17 mouse cellular contexts compared by ENCODE assay signal in the genomic region with DNA sequence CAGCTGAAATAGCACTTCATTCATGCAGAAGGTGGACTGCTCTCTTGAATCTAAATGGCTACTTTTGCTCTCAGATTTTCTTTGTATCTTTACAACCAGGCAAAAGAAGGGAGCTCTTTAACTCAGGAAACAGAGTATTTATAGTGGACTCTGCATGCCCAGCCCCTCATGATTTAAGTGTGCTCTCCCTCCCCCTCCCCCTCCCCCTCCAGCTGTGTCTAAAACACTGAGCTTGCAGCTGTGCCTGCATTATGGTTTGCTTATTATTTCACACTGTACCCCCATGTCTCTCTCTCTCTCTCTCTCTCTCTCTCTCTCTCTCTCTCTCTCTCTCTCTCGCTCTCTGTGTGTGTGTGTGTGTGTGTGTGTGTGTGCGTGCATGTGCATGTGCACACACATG.
DNase-seq lines count a peak whose midpoint lies in the region; ATAC-seq and TF ChIP-seq lines count a peak whose summit lies in the region.
"Had no signal": no experiment of that assay in that cellular context is flagged by ENCODE, and none has a peak within 500 bp of the region (broad histone marks: within the 10 kb centered on the region; RNA-seq: fewer than 3 reads in every experiment).

No protein-coding gene starts in this region.

- H3K4me1 ChIP-seq in embryonic facial prominence, embryonic 11.5 days (ENCODE audit: control insufficient read depth, insufficient read depth, low read length): no peaks in the 10 kb centered on the region
- H3K4me1 ChIP-seq in embryonic facial prominence, embryonic 10.5 days: peaks cover 8% of the 10 kb centered on the region; the same call in 1 of the 2 replicates
- H3K4me1 ChIP-seq in kidney, embryonic 16.5 days (ENCODE audit: insufficient read depth, low read length): no peaks in the 10 kb centered on the region

- H3K36me3 ChIP-seq in embryonic facial prominence, embryonic 11.5 days (replicated peaks; ENCODE audit: control insufficient read depth, insufficient read depth, low read depth, low read length): no peaks in the 10 kb centered on the region
- no peaks in the 10 kb centered on the region for H3K36me3 ChIP-seq in embryonic facial prominence, embryonic 10.5 days (replicated peaks)
- no peaks in the 10 kb centered on the region for H3K36me3 ChIP-seq in kidney, embryonic 16.5 days (ENCODE audit: insufficient read depth, low read length)
- H3K36me3 ChIP-seq: heart, embryonic 13.5 days had no signal

- TF ChIP-seq POLR2A in brain, embryonic 14.5 days (IDR thresholded peaks at IDR 0.05; ENCODE audit: borderline replicate concordance, extremely low read depth, insufficient read depth, insufficient read length, poor library complexity, severe bottlenecking): no peak

- 78% methylated on average over 2 of the region's 2 CpGs for WGBS in embryonic facial prominence, embryonic 11.5 days
- WGBS in embryonic facial prominence, embryonic 10.5 days: 85% methylated on average over 2 of the region's 2 CpGs
- no CpG with 5 or more reads among the region's 2 CpGs for WGBS in kidney, embryonic 16.5 days

- no peaks in the 10 kb centered on the region for H3K9me3 ChIP-seq in embryonic facial prominence, embryonic 11.5 days (replicated peaks; ENCODE audit: control insufficient read depth, low read length)
- H3K9me3 ChIP-seq in embryonic facial prominence, embryonic 10.5 days: no peaks in the 10 kb centered on the region
- H3K9me3 ChIP-seq in kidney, embryonic 16.5 days (ENCODE audit: low read length): no peaks in the 10 kb centered on the region
- H3K9me3 ChIP-seq: heart, embryonic 13.5 days had no signal

- TF ChIP-seq CTCF in brain, embryonic 14.5 days (IDR thresholded peaks at IDR 0.05; ENCODE audit: borderline replicate concordance, extremely low read depth, insufficient read depth, insufficient read length): no peak
- TF ChIP-seq CTCF in gastrocnemius, adult 2 months (IDR thresholded peaks at IDR 0.05): no peak

- DNase-seq in embryonic facial prominence, embryonic 11.5 days (ENCODE audit: low spot score): peak; percentile 6
- no peak for DNase-seq in embryonic facial prominence, embryonic 10.5 days (ENCODE audit: low spot score)
- no peak for DNase-seq in kidney, postnatal 25 days
- DNase-seq in brain, embryonic 14.5 days (ENCODE audit: low read depth): peak; percentile 47
- DNase-seq in mesoderm, embryonic 11.5 days (ENCODE audit: low read depth, low spot score): peak; percentile 18
- no peak for DNase-seq in gastrocnemius, adult 2 months
- DNase-seq in right cerebral cortex, postnatal 36 days (ENCODE audit: low spot score in 2 of 2): no peak
- DNase-seq: adrenal gland, postnatal 10 days; cerebellum, adult 8-10 months; heart, postnatal 4 days; kidney, adult 18-20 months; left cerebral cortex, postnatal 4 days; lung, adult 2 months; right cerebral cortex, postnatal 4 days had no signal

- no peak overlapping the region for H3K4me2 ChIP-seq in embryonic facial prominence, embryonic 11.5 days (ENCODE audit: low read depth, low read length)
- no peak overlapping the region for H3K4me2 ChIP-seq in kidney, embryonic 16.5 days (replicated peaks; ENCODE audit: low read depth, low read length)
- H3K4me2 ChIP-seq: heart, embryonic 13.5 days had no signal

- no peak overlapping the region for H3K27ac ChIP-seq in embryonic facial prominence, embryonic 11.5 days (replicated peaks; ENCODE audit: low read depth, low read length)
- no peak overlapping the region for H3K27ac ChIP-seq in embryonic facial prominence, embryonic 10.5 days (replicated peaks)
- H3K27ac ChIP-seq in kidney, embryonic 16.5 days (ENCODE audit: low read length): no peak overlapping the region
- H3K27ac ChIP-seq in gastrocnemius, adult 2 months: no peak overlapping the region
- H3K27ac ChIP-seq: heart, embryonic 13.5 days had no signal

- no peak; the same call in 1 of the 2 replicates for ATAC-seq in embryonic facial prominence, embryonic 11.5 days (replicated peaks; ENCODE audit: insufficient number of reproducible peaks, low FRiP score, low TSS enrichment, low read depth)
- ATAC-seq in kidney, embryonic 16.5 days (ENCODE audit: low FRiP score, low TSS enrichment): peak; percentile 69

- no peak overlapping the region for H3K9ac ChIP-seq in embryonic facial prominence, embryonic 11.5 days (replicated peaks; ENCODE audit: low read length)
- H3K9ac ChIP-seq in kidney, embryonic 16.5 days (replicated peaks; ENCODE audit: low read length): no peak overlapping the region
- H3K9ac ChIP-seq: heart, embryonic 13.5 days had no signal

- no peak overlapping the region for H3K4me3 ChIP-seq in embryonic facial prominence, embryonic 11.5 days (ENCODE audit: low read depth, low read length)
- no peak overlapping the region for H3K4me3 ChIP-seq in embryonic facial prominence, embryonic 10.5 days
- no peak overlapping the region for H3K4me3 ChIP-seq in kidney, embryonic 16.5 days (ENCODE audit: low read length)
- H3K4me3 ChIP-seq in gastrocnemius, adult 2 months: no peak overlapping the region
- H3K4me3 ChIP-seq: erythroblast, embryonic 14.5 days; heart, embryonic 13.5 days had no signal

- H3K27me3 ChIP-seq in embryonic facial prominence, embryonic 11.5 days (ENCODE audit: control insufficient read depth, insufficient read depth, low read length): no peaks in the 10 kb centered on the region
- no peaks in the 10 kb centered on the region for H3K27me3 ChIP-seq in embryonic facial prominence, embryonic 10.5 days (replicated peaks; ENCODE audit: low read depth, poor library complexity, severe bottlenecking)
- no peaks in the 10 kb centered on the region for H3K27me3 ChIP-seq in kidney, embryonic 16.5 days (ENCODE audit: insufficient read depth, low read length)
- H3K27me3 ChIP-seq: heart, embryonic 13.5 days had no signal

- intact Hi-C loops in gastrocnemius, adult 2 months (cut with DNase I): no loop called here

Comparison
In these comparisons a context has a peak if more than half of its experiments do, and no peak if none do; other contexts are left out.
1. DNase-seq: peak in embryonic facial prominence, embryonic 11.5 days (single experiment), brain, embryonic 14.5 days (single experiment) and mesoderm, embryonic 11.5 days (single experiment); none in embryonic facial prominence, embryonic 10.5 days (single experiment), kidney, postnatal 25 days (0 of 2), gastrocnemius, adult 2 months (single experiment) and right cerebral cortex, postnatal 36 days (0 of 2).